Mouse (Mus musculus): Measurements from ENCODE around the gene Cd19. TPM values are rescaled to one million over a fixed set of nuclear protein-coding genes. Genes with fewer than 3 reads are reported as not detected.

Cd19 gene
- total and polyA plus RNA-seq, 3 experiments, result not detected

DNA sequence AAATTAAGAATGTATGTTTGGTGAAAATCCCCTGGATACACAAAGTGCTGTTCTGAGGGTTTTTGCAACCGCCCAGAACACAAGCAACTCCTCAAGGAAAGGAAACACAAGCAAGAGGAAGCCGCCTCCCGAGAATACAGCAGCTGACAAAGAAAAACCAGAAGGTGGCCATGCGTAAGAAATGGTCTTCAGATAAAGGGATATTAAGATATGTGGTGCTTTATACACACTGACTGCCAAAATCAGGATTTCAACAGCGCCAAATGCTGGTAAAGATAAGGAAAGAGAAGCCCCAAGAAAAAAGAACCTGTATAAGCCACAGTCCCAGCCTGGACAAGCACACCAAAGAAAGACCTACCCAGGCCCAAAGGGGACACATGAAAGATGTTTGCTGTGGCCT lies 31.1 kb downstream of the Cd19 start:
- Histone ChIP-seq H3K27me3 (ENCODE audit: insufficient read depth, low read length) (peaks cover 3% of the 10 kb centered on the region; the same call in 1 of the 2 replicates), H3K4me3 (ENCODE audit: low read depth, low read length) (no peak overlapping the region), H3K4me1 (ENCODE audit: insufficient read depth, low read depth, low read length) (peaks cover 5% of the 10 kb centered on the region; the same call in 1 of the 2 replicates), H3K9me3 (replicated peaks) (no peaks in the 10 kb centered on the region), H3K36me3 (replicated peaks) (peaks cover 57% of the 10 kb centered on the region)
- no peak for TF ChIP-seq TAL1 (conservative IDR thresholded peaks at IDR 0.05; ENCODE audit: low read depth, low read length)
- TF ChIP-seq GATA1 (IDR thresholded peaks at IDR 0.05; ENCODE audit: borderline replicate concordance, low read length), result no peak
- TF ChIP-seq CTCF (IDR thresholded peaks at IDR 0.05; ENCODE audit: low read depth, low read length), result no peak
- no peak for TF ChIP-seq GATA2 (IDR thresholded peaks at IDR 0.05; ENCODE audit: borderline replicate concordance, low read depth, low read length)
- no peak for TF ChIP-seq POLR2AphosphoS5 (IDR thresholded peaks at IDR 0.05; ENCODE audit: insufficient replicate concordance, low read depth, low read length)
- DNase-seq (ENCODE audit: low spot score) (no peak), ATAC-seq (ENCODE audit: extremely low read depth, insufficient number of reproducible peaks, low FRiP score, poor library complexity, severe bottlenecking) (no peak)

DNA sequence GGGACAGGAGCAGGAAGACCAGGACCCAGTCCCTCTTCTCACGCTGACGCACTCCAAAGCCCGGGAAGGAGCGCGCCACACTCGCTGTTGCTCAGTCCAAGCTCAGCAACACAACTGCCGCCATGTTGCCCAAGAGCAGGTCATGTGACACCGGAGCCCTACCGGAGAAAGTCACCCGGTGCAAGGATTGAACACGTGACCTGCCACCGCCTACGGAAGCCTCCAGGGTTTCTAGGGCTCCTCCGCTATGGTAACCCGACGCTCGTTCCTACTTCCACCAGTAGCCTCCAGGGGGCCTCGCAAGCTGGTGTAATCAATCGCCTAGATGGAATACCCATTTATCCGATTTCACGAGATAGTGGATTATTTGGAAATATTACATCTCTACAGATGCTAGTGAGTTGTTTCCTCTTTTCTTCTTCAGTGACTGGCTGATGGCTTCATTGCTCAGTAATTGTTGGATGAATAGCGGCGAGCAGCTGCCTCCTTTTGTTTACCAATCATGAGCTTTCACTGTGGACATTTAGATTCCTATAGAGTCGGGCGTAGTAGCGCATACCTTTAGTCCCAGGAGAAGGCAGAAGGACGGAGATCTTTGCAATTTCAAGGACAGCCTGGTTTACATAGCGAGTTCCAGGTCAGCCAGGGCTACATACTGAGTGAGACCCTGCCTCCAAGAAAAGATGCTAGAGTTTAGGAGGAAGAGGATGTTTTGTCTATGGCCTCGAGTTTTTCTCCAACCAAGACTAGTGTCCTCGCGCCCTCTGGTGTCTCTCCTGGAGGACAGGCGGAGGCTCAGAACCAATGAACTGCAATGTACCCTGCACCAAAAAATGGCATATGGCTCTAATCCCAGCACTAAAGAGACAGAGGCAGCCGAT lies 37.2 kb downstream of the Cd19 start, which contains the start of gene Spns1:
Spns1 (minus strand) TSS at position 173 of the 881 bp plus-strand sequence.
- Histone ChIP-seq H3K9me3 (replicated peaks) (no peaks in the 10 kb centered on the region), H3K4me1 (ENCODE audit: insufficient read depth, low read depth, low read length) (peaks cover 37% of the 10 kb centered on the region), H3K36me3 (replicated peaks) (peaks cover 47% of the 10 kb centered on the region), H3K27me3 (ENCODE audit: insufficient read depth, low read length) (peaks cover 3% of the 10 kb centered on the region; the same call in 1 of the 2 replicates), H3K4me3 (ENCODE audit: low read depth, low read length) (peak within 1 kb of the TSS; percentile 79)
- no peak for TF ChIP-seq GATA1 (IDR thresholded peaks at IDR 0.05; ENCODE audit: borderline replicate concordance, low read length)
- no peak for TF ChIP-seq POLR2AphosphoS5 (IDR thresholded peaks at IDR 0.05; ENCODE audit: insufficient replicate concordance, low read depth, low read length)
- peak; percentile 63 for TF ChIP-seq CTCF (IDR thresholded peaks at IDR 0.05; ENCODE audit: low read depth, low read length)
- TF ChIP-seq TAL1 (conservative IDR thresholded peaks at IDR 0.05; ENCODE audit: low read depth, low read length), result no peak
- no peak for TF ChIP-seq GATA2 (IDR thresholded peaks at IDR 0.05; ENCODE audit: borderline replicate concordance, low read depth, low read length)
- DNase-seq (ENCODE audit: low spot score) (peak; percentile 98), ATAC-seq (ENCODE audit: extremely low read depth, insufficient number of reproducible peaks, low FRiP score, poor library complexity, severe bottlenecking) (peak; percentile 86)

DNA sequence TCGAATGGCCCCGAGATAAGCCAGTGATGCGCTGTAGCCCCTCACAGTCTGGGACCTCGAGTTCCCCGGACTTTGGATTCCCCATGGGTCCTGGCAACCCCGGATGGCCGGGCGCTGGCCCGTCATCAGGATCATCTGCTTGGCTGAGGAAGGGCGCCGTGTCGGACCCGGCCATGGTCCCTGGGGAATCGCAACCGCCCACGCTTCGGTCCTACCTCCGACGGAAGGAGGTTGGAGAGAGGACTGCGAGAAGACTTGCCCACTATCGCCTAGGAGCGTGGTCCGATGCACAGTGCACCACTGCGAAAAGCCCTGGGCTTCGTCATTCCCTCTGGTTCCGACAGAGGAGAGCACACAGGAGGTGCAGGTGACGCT lies 37.8 kb downstream of the Cd19 start:
- Histone ChIP-seq H3K4me3 (ENCODE audit: low read depth, low read length) (peak overlapping the region; percentile 79), H3K27me3 (ENCODE audit: insufficient read depth, low read length) (peaks cover 3% of the 10 kb centered on the region; the same call in 1 of the 2 replicates), H3K9me3 (replicated peaks) (no peaks in the 10 kb centered on the region), H3K4me1 (ENCODE audit: insufficient read depth, low read depth, low read length) (peaks cover 37% of the 10 kb centered on the region), H3K36me3 (replicated peaks) (peaks cover 47% of the 10 kb centered on the region)
- TF ChIP-seq GATA2 (IDR thresholded peaks at IDR 0.05; ENCODE audit: borderline replicate concordance, low read depth, low read length), result no peak
- no peak for TF ChIP-seq TAL1 (conservative IDR thresholded peaks at IDR 0.05; ENCODE audit: low read depth, low read length)
- no peak for TF ChIP-seq GATA1 (IDR thresholded peaks at IDR 0.05; ENCODE audit: borderline replicate concordance, low read length)
- no peak for TF ChIP-seq POLR2AphosphoS5 (IDR thresholded peaks at IDR 0.05; ENCODE audit: insufficient replicate concordance, low read depth, low read length)
- no peak for TF ChIP-seq CTCF (IDR thresholded peaks at IDR 0.05; ENCODE audit: low read depth, low read length)
- ATAC-seq (ENCODE audit: extremely low read depth, insufficient number of reproducible peaks, low FRiP score, poor library complexity, severe bottlenecking) (no peak), DNase-seq (ENCODE audit: low spot score) (no peak)

DNA sequence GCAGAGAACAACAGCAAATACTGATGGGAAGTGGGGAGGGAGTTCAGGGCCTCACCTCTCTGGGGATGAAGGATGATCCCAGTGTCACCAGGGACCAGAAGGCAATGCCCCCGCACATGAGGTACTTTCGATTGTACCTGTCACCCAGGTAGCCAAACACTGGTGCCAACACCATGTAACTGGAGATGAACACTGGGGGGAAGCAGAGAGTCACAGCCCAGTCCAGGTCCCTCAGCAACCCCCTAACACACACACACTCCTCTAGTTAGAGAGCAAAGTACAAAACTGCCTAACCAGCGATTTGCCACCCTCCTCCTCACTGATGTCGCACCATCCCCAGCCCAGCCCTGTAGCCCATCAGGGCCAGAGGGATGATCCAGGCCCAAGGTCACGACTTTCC lies 39.7 kb downstream of the Cd19 start:
- DNase-seq (ENCODE audit: low spot score) (no peak), ATAC-seq (ENCODE audit: extremely low read depth, insufficient number of reproducible peaks, low FRiP score, poor library complexity, severe bottlenecking) (no peak)
- H3K4me1 ChIP-seq (ENCODE audit: insufficient read depth, low read depth, low read length), result peaks cover 37% of the 10 kb centered on the region
- TF ChIP-seq GATA2 (IDR thresholded peaks at IDR 0.05; ENCODE audit: borderline replicate concordance, low read depth, low read length) (no peak), GATA1 (IDR thresholded peaks at IDR 0.05; ENCODE audit: borderline replicate concordance, low read length) (no peak), CTCF (IDR thresholded peaks at IDR 0.05; ENCODE audit: low read depth, low read length) (no peak), TAL1 (conservative IDR thresholded peaks at IDR 0.05; ENCODE audit: low read depth, low read length) (no peak), POLR2AphosphoS5 (IDR thresholded peaks at IDR 0.05; ENCODE audit: insufficient replicate concordance, low read depth, low read length) (no peak)
- H3K9me3 ChIP-seq (replicated peaks), result no peaks in the 10 kb centered on the region
- no peaks in the 10 kb centered on the region for H3K27me3 ChIP-seq (ENCODE audit: insufficient read depth, low read length)
- H3K4me3 ChIP-seq (ENCODE audit: low read depth, low read length), result no peak overlapping the region
- H3K36me3 ChIP-seq (replicated peaks), result peaks cover 64% of the 10 kb centered on the region

DNA sequence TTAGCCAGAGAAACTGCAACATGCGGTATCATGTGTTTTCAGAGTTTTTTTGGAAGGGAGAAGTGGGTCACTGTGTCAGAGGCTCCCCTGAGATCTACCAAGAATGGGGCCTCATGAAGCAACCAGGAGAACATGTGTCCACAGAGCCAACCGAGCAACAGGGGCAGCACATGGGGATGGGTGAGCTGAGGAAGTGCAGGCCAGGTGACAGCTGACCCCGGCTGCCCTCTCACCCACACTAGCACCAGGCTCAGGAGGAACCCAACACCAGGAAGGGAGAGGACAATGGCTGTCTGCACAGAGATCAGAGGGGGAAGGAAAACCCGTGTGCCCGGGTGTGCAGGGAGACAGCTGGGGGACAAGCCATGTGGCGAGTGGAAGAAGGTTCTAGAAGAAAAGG lies 40.2 kb downstream of the Cd19 start:
- Histone ChIP-seq H3K36me3 (replicated peaks) (peaks cover 69% of the 10 kb centered on the region), H3K9me3 (replicated peaks) (no peaks in the 10 kb centered on the region), H3K4me3 (ENCODE audit: low read depth, low read length) (no peak overlapping the region; the same call in 1 of the 2 replicates), H3K27me3 (ENCODE audit: insufficient read depth, low read length) (no peaks in the 10 kb centered on the region), H3K4me1 (ENCODE audit: insufficient read depth, low read depth, low read length) (peaks cover 38% of the 10 kb centered on the region)
- no peak for TF ChIP-seq POLR2AphosphoS5 (IDR thresholded peaks at IDR 0.05; ENCODE audit: insufficient replicate concordance, low read depth, low read length)
- TF ChIP-seq GATA1 (IDR thresholded peaks at IDR 0.05; ENCODE audit: borderline replicate concordance, low read length), result no peak
- TF ChIP-seq GATA2 (IDR thresholded peaks at IDR 0.05; ENCODE audit: borderline replicate concordance, low read depth, low read length), result no peak
- no peak for TF ChIP-seq CTCF (IDR thresholded peaks at IDR 0.05; ENCODE audit: low read depth, low read length)
- no peak for TF ChIP-seq TAL1 (conservative IDR thresholded peaks at IDR 0.05; ENCODE audit: low read depth, low read length)
- ATAC-seq (ENCODE audit: extremely low read depth, insufficient number of reproducible peaks, low FRiP score, poor library complexity, severe bottlenecking), result no peak
- no peak for DNase-seq (ENCODE audit: low spot score)

DNA sequence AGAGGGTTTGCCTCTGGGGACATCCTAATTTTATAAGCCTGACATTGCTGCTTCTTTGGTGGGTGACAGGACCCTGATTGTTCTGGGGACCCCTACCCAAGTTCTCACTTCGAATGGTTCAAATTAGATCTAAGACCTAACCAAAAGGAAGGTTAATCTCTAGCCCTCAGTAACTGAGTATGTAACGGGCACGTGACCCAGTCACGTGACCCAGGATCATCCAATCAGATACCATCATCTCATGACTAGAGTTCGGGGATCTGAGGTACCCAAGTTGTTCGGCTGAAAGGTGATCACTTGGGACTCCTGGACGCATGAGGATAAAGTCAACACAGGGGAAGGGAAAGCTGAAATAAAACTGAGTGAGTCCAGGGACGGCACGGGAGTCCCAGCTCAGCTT lies 41.7 kb downstream of the Cd19 start:
- Histone ChIP-seq H3K36me3 (replicated peaks) (peaks cover 84% of the 10 kb centered on the region), H3K4me3 (ENCODE audit: low read depth, low read length) (no peak overlapping the region), H3K9me3 (replicated peaks) (no peaks in the 10 kb centered on the region), H3K27me3 (ENCODE audit: insufficient read depth, low read length) (no peaks in the 10 kb centered on the region), H3K4me1 (ENCODE audit: insufficient read depth, low read depth, low read length) (peaks cover 35% of the 10 kb centered on the region)
- DNase-seq (ENCODE audit: low spot score) (no peak), ATAC-seq (ENCODE audit: extremely low read depth, insufficient number of reproducible peaks, low FRiP score, poor library complexity, severe bottlenecking) (no peak)
- TF ChIP-seq POLR2AphosphoS5 (IDR thresholded peaks at IDR 0.05; ENCODE audit: insufficient replicate concordance, low read depth, low read length) (no peak), GATA2 (IDR thresholded peaks at IDR 0.05; ENCODE audit: borderline replicate concordance, low read depth, low read length) (no peak), TAL1 (conservative IDR thresholded peaks at IDR 0.05; ENCODE audit: low read depth, low read length) (no peak), CTCF (IDR thresholded peaks at IDR 0.05; ENCODE audit: low read depth, low read length) (no peak), GATA1 (IDR thresholded peaks at IDR 0.05; ENCODE audit: borderline replicate concordance, low read length) (no peak)
